15 mouse cellular contexts compared by ENCODE assay signal in the genomic region with DNA sequence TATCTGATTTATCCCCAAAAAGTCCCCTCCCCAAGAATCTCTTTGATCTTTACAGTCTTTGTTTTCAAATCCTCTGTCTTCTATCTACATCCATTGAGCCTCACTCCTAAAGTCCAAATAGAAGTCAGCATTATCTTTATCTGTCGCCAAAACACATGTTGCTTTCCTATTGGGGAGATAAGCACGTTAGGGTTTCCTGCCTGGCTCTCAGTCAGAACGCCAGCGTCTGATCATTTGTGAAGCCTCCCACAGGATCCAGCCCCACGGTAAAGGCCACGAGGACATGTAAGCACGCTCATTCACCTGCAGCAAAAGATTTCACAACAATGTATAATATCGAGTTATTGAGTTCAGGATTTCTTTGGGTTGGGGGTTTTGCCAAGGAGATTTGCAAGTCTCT.
"Had no signal": no experiment of that assay in that cellular context is flagged by ENCODE, and none has a peak within 500 bp of the region (broad histone marks: within the 10 kb centered on the region; RNA-seq: fewer than 3 reads in every experiment).

No protein-coding gene starts in this region.

- H3K4me2 ChIP-seq: limb, embryonic 13.5 days; liver, embryonic 15.5 days; lung, embryonic 15.5 days; midbrain, embryonic 13.5 days; neural tube, embryonic 15.5 days had no signal

- H3K27me3 ChIP-seq: limb, embryonic 13.5 days; liver, embryonic 15.5 days; lung, embryonic 15.5 days; midbrain, embryonic 13.5 days; neural tube, embryonic 15.5 days had no signal

- H3K9me3 ChIP-seq: limb, embryonic 13.5 days; liver, embryonic 15.5 days; lung, embryonic 15.5 days; midbrain, embryonic 13.5 days; neural tube, embryonic 15.5 days had no signal

- H3K36me3 ChIP-seq: limb, embryonic 13.5 days; liver, embryonic 15.5 days; lung, embryonic 15.5 days; midbrain, embryonic 13.5 days; neural tube, embryonic 15.5 days had no signal

- H3K9ac ChIP-seq: limb, embryonic 13.5 days; liver, embryonic 15.5 days; lung, embryonic 15.5 days; midbrain, embryonic 13.5 days; neural tube, embryonic 15.5 days had no signal

- H3K27ac ChIP-seq: layer of hippocampus, adult 2 months; limb, embryonic 13.5 days; liver, embryonic 15.5 days; lung, embryonic 15.5 days; macrophage; midbrain, embryonic 13.5 days; neural tube, embryonic 15.5 days had no signal

- ATAC-seq: midbrain, embryonic 13.5 days had no signal

- H3K4me1 ChIP-seq: limb, embryonic 13.5 days; liver, embryonic 15.5 days; lung, embryonic 15.5 days; midbrain, embryonic 13.5 days; neural tube, embryonic 15.5 days had no signal

- DNase-seq: kidney, adult 11 months; kidney, postnatal 10 days; kidney, postnatal 4 days; left cerebral cortex, postnatal 4 days; right cerebral cortex, adult 18-20 months; right cerebral cortex, postnatal 25 days; thymus, postnatal 36 days had no signal

- H3K4me3 ChIP-seq: layer of hippocampus, adult 2 months; limb, embryonic 13.5 days; liver, embryonic 15.5 days; lung, embryonic 15.5 days; midbrain, embryonic 13.5 days; myocyte; neural tube, embryonic 15.5 days had no signal
